Mouse (Mus musculus) cortical plate, adult 2 months (tissue): ENCODE results near the gene Nfasc.

Experiments used
- CTCF ChIP-seq: fragments of 200-500 bp; IDR thresholded peaks from 2 replicates; pipeline ENCODE4 v1.5.1; 2011; ENCODE audit warnings: mild to moderate bottlenecking, control low read depth, low read length; ENCODE audit not compliant: insufficient read depth; ENCODE audit errors: extremely low read depth
- POLR2A ChIP-seq: fragments of 200-500 bp; IDR thresholded peaks from 2 replicates; pipeline ENCODE4 v1.6.1; 2011; ENCODE audit warnings: mild to moderate bottlenecking, low read length, control low read depth; ENCODE audit not compliant: insufficient read depth; ENCODE audit errors: extremely low read depth

GRCm38 (mm10) chr1:132653161-132653560 is 88.4 kb downstream of the Nfasc start:
- no peak for TF ChIP-seq CTCF
- no peak for TF ChIP-seq POLR2A
